Mouse (Mus musculus) lung, adult 2 months (tissue): ENCODE data around the gene Arhgef26.

ENCODE experiments used
- CTCF ChIP-seq: fragments of 200-500 bp; IDR thresholded peaks from 2 replicates; pipeline ENCODE4 v1.5.1; 2011; ENCODE audit warnings: mild to moderate bottlenecking, low read length, control low read depth; ENCODE audit not compliant: insufficient read depth
- POLR2A ChIP-seq: fragments of 200-500 bp; IDR thresholded peaks from 2 replicates; pipeline ENCODE4 v1.6.1; 2011; ENCODE audit warnings: low read depth, mild to moderate bottlenecking, control low read depth, low read length, borderline replicate concordance; ENCODE audit errors: extremely low read depth

- TF ChIP-seq POLR2A (no peak), CTCF (no peak)
Observed at GRCm38 (mm10) chr3:62338044-62338443, at the start of gene Arhgef26.
